Mouse (Mus musculus) adrenal gland, adult 2 months (tissue): ENCODE data around the gene Mpped2. TPM values are rescaled to one million over a fixed set of nuclear protein-coding genes. Genes with fewer than 3 reads are reported as not detected.

Source experiments
- DNase-seq: peaks from one replicate; pipeline ENCODE4 v3.0.0; 2021
- polyA plus RNA-seq: library from polyadenylated mRNA; depleted of rRNA; stranded (reverse); fragments of >200 nt; gene quantifications from 2 replicates; pipeline ENCODE4 v1.2.3, GENCODE M21; 2012
- total RNA-seq, 2 experiments: library from RNA; stranded (reverse); gene quantifications; 2 replicates each; pipeline ENCODE4 v1.2.3; 2021

The Mpped2 gene
- total and polyA plus RNA-seq, 3 experiments, result 20.6 to 29.9 (median 28.3) TPM

GRCm38 (mm10) chr2:106797855-106798254 is 104.8 kb downstream of the Mpped2 start:
- DNase-seq, result no peak

GRCm38 (mm10) chr2:106798824-106799223 is 105.8 kb downstream of the Mpped2 start:
- no peak for DNase-seq

- no peak for DNase-seq
These were observed 122.8 kb downstream of the Mpped2 start for GRCm38 (mm10) chr2:106815898-106816297.

- no peak for DNase-seq
These were observed 128.2 kb downstream of the Mpped2 start for GRCm38 (mm10) chr2:106821292-106821691.

GRCm38 (mm10) chr2:106821883-106822282 is 128.8 kb downstream of the Mpped2 start:
- no peak for DNase-seq

- DNase-seq, result no peak
These were observed 129.5 kb downstream of the Mpped2 start for GRCm38 (mm10) chr2:106822540-106822939.

- DNase-seq, result no peak
These were observed 132.4 kb downstream of the Mpped2 start for GRCm38 (mm10) chr2:106825461-106825860.

GRCm38 (mm10) chr2:106826023-106826422 is 133.0 kb downstream of the Mpped2 start:
- no peak for DNase-seq

GRCm38 (mm10) chr2:106826806-106827205 is 133.7 kb downstream of the Mpped2 start:
- DNase-seq, result no peak

GRCm38 (mm10) chr2:106828573-106829310 is 135.7 kb downstream of the Mpped2 start:
- no peak for DNase-seq

GRCm38 (mm10) chr2:106829420-106829819 is 136.4 kb downstream of the Mpped2 start:
- DNase-seq, result no peak

- DNase-seq, result no peak
These were observed 139.5 kb downstream of the Mpped2 start for GRCm38 (mm10) chr2:106832577-106832976.

GRCm38 (mm10) chr2:106833212-106833611 is 140.1 kb downstream of the Mpped2 start:
- DNase-seq, result no peak

GRCm38 (mm10) chr2:106835321-106835720 is 142.3 kb downstream of the Mpped2 start:
- DNase-seq, result no peak

- DNase-seq, result no peak
These were observed 144.2 kb downstream of the Mpped2 start for GRCm38 (mm10) chr2:106837241-106837640.

- DNase-seq, result no peak
These were observed 151.1 kb downstream of the Mpped2 start for GRCm38 (mm10) chr2:106844147-106844546.

GRCm38 (mm10) chr2:106844766-106845678 is 152.0 kb downstream of the Mpped2 start:
- DNase-seq, result no peak

GRCm38 (mm10) chr2:106846511-106846910 is 153.4 kb downstream of the Mpped2 start:
- DNase-seq, result no peak

- DNase-seq, result no peak
These were observed 156.3 kb downstream of the Mpped2 start for GRCm38 (mm10) chr2:106849389-106849788.

GRCm38 (mm10) chr2:106851515-106851914 is 158.4 kb downstream of the Mpped2 start:
- no peak for DNase-seq

- DNase-seq, result no peak
These were observed 161.1 kb downstream of the Mpped2 start for GRCm38 (mm10) chr2:106854213-106854612.

GRCm38 (mm10) chr2:106854758-106855157 is 161.7 kb downstream of the Mpped2 start:
- DNase-seq, result no peak

- DNase-seq, result no peak
These were observed 162.1 kb downstream of the Mpped2 start for GRCm38 (mm10) chr2:106855184-106855583.
